Mouse (Mus musculus) erythroblast, embryonic 14.5 days (primary cell): ENCODE results near the gene Gm16381.
"Not testable (repeated sequence)": the region's sequence is repeated elsewhere in the genome, so short reads cannot be mapped to it uniquely, and the experiment has no call there.

Source experiments
- GATA1 ChIP-seq: IDR thresholded peaks from 2 replicates; pipeline ENCODE4 v1.6.1; 2012; ENCODE audit warnings: low read length, inconsistent platforms, mixed read lengths
- TAL1 ChIP-seq: IDR thresholded peaks from 3 replicates; pipeline ENCODE4 v1.6.1; 2012; ENCODE audit warnings: low read length, inconsistent platforms, mixed read lengths

- TF ChIP-seq TAL1, GATA1: not testable (repeated sequence)
These were observed 25.9 kb downstream of the Gm16381 start, which contains the start of gene Gm4027 for GRCm38 (mm10) chr12:87618569-87618968.
